Mouse (Mus musculus) lung, embryonic 14.5 days (tissue): ENCODE results near the gene Parp4. TPM values are rescaled to one million over a fixed set of nuclear protein-coding genes. Genes with fewer than 3 reads are reported as not detected.

Experiments used
- ATAC-seq: fragments of 200-750 bp; cut with Nextera tagmentation; 2 replicates; pipeline ENCODE4 v1.8.0; 2017; ENCODE audit warnings: mild to moderate bottlenecking, moderate TSS enrichment, moderate library complexity; ENCODE audit not compliant: insufficient read depth
- DNase-seq: peaks from one replicate; pipeline ENCODE4 v3.0.0-alpha.2; 2015
- H3K27ac ChIP-seq: fragments of 300-500 bp; sonication (generic); 2 replicates; pipeline ENCODE4 v1.5.1; 2014; ENCODE audit warnings: low read depth, mild to moderate bottlenecking, moderate library complexity
- H3K27me3 ChIP-seq: fragments of 300-500 bp; sonication (generic); 2 replicates; pipeline ENCODE4 v1.6.1; 2014; ENCODE audit warnings: low read length, control low read depth; ENCODE audit not compliant: insufficient read depth
- H3K36me3 ChIP-seq: fragments of 300-500 bp; sonication (generic); 2 replicates; pipeline ENCODE4 v1.6.1; 2014; ENCODE audit warnings: control low read depth; ENCODE audit not compliant: insufficient read depth
- H3K4me1 ChIP-seq: fragments of 300-500 bp; sonication (generic); 2 replicates; pipeline ENCODE4 v1.6.1; 2014; ENCODE audit warnings: antibody characterized with exemption, control low read depth; ENCODE audit not compliant: insufficient read depth
- H3K4me2 ChIP-seq: fragments of 300-500 bp; sonication (generic); 2 replicates; pipeline ENCODE4 v1.6.1; 2014; ENCODE audit warnings: mild to moderate bottlenecking
- H3K4me3 ChIP-seq: fragments of 300-500 bp; sonication (generic); 2 replicates; pipeline ENCODE4 v1.5.1; 2014; ENCODE audit warnings: low read depth, low read length
- H3K9ac ChIP-seq: fragments of 300-500 bp; sonication (generic); 2 replicates; pipeline ENCODE4 v1.6.1; 2014
- H3K9me3 ChIP-seq: fragments of 300-500 bp; sonication (generic); 2 replicates; pipeline ENCODE4 v1.6.1; 2016; ENCODE audit warnings: low read depth, low read length, control low read depth
- CTCF ChIP-seq: IDR thresholded peaks from 2 replicates; pipeline ENCODE4 v1.5.1; 2016; ENCODE audit warnings: antibody characterized with exemption, low read depth
- whole genome bisulfite sequencing: fragments of 180-500 bp; shearing (Covaris S2); extraction: QIAGEN DNeasy Blood & Tissue Kit; methylation state at CpG from one replicate; pipeline ENCODE4 v1.1.7; 2014; 5-methylcytosine and 5-hydroxymethylcytosine counted together
- polyA plus RNA-seq: library from polyadenylated mRNA; unstranded; fragments of >200 nt; fragmentation: Nextera tagmentation; extraction: Ambion mirVana; gene quantifications from 2 replicates; pipeline ENCODE4 v1.2.1, GENCODE M21; 2014

The Parp4 gene
- polyA plus RNA-seq, 1 experiment from 2014 or later = 4.0 TPM

DNA sequence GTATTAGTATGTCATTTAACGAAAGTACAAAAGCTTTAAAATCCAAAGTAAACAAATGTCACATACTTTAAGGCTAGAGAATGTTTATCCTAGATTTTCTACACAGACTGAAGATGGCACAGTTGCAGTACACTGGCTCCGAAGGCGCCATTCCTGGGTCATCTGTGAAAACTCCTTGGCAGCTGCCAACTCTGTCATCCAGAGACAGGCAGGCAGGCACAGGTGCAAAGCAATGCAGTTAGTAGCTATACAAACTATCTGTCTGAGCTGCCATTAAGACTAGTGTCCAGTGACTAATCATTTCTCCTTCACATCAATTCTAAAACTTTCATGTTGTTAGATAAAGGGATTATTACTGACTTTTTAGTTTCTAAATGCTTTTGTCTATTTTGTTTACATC lies 16.3 kb upstream of the Parp4 start:
- TF ChIP-seq CTCF = no peak
- 84% methylated on average over 3 of the region's 3 CpGs for WGBS
- no peaks in the 10 kb centered on the region for H3K27me3 ChIP-seq
- no peaks in the 10 kb centered on the region for H3K9me3 ChIP-seq
- DNase-seq (no peak), ATAC-seq (no peak)
- H3K27ac ChIP-seq = no peak overlapping the region
- H3K9ac ChIP-seq = no peak overlapping the region
- H3K4me3 ChIP-seq = no peak overlapping the region
- peaks cover 21% of the 10 kb centered on the region for H3K36me3 ChIP-seq
- no peaks in the 10 kb centered on the region for H3K4me1 ChIP-seq
- no peak overlapping the region for H3K4me2 ChIP-seq

DNA sequence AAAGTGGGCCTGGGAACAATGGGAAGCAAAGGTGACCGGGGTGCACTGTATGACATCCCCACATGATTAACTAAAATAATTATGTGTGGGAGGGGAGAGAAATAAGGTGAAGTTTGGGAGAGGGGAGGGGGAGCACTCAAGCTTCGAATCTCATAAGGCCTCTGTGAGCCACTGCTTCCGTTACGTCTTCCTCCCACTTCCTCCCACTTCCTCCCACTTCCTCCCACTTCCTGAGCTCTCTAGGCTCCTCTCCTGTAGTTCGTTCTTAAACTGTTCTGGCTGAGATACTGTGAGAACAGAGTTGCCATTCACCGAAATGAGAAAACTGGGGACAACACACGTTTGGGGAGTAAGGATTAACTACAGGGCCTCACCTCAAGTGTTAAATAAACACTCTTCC lies 7.9 kb upstream of the Parp4 start:
- no peak overlapping the region for H3K4me3 ChIP-seq
- no peak for ATAC-seq
- peaks cover 12% of the 10 kb centered on the region; the same call in 1 of the 2 replicates for H3K36me3 ChIP-seq
- DNase-seq = no peak
- H3K27ac ChIP-seq = no peak overlapping the region
- H3K9me3 ChIP-seq = no peaks in the 10 kb centered on the region
- H3K4me1 ChIP-seq = 0 out of 2 replicates have a peak, but pooled peaks cover 2% of the 10 kb centered on the region
- no peak overlapping the region for H3K9ac ChIP-seq
- no peak overlapping the region for H3K4me2 ChIP-seq
- WGBS = 49% methylated on average over 7 of the region's 7 CpGs
- no peak for TF ChIP-seq CTCF
- H3K27me3 ChIP-seq = no peaks in the 10 kb centered on the region

DNA sequence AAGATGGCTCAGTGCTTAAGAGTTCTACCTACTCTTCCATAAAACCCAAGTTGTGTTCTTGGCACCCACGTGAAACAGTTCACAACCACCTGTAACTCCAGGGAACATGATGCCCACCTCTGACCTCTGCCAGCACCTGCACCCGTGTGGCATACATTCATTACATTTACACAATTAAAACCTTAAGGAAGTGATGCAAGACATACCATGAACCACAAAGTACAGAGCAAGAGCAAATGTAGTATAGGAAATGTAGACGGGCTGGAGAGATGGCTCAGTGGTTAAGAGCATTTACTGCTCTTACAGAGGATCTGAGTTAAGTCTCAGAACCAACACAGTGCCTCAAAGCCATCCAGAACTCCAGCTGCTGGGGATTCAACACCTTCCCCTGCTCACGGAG lies 6.4 kb upstream of the Parp4 start:
- no peak for DNase-seq
- no peak for TF ChIP-seq CTCF
- no peaks in the 10 kb centered on the region for H3K36me3 ChIP-seq
- 0 out of 2 replicates have a peak, but pooled peaks cover 2% of the 10 kb centered on the region for H3K4me1 ChIP-seq
- no peak overlapping the region for H3K9ac ChIP-seq
- no peak overlapping the region for H3K4me3 ChIP-seq
- no peak overlapping the region for H3K27ac ChIP-seq
- H3K27me3 ChIP-seq = no peaks in the 10 kb centered on the region
- no peak for ATAC-seq
- no peak overlapping the region for H3K4me2 ChIP-seq
- WGBS = 76% methylated on average over 4 of the region's 4 CpGs
- H3K9me3 ChIP-seq = no peaks in the 10 kb centered on the region

DNA sequence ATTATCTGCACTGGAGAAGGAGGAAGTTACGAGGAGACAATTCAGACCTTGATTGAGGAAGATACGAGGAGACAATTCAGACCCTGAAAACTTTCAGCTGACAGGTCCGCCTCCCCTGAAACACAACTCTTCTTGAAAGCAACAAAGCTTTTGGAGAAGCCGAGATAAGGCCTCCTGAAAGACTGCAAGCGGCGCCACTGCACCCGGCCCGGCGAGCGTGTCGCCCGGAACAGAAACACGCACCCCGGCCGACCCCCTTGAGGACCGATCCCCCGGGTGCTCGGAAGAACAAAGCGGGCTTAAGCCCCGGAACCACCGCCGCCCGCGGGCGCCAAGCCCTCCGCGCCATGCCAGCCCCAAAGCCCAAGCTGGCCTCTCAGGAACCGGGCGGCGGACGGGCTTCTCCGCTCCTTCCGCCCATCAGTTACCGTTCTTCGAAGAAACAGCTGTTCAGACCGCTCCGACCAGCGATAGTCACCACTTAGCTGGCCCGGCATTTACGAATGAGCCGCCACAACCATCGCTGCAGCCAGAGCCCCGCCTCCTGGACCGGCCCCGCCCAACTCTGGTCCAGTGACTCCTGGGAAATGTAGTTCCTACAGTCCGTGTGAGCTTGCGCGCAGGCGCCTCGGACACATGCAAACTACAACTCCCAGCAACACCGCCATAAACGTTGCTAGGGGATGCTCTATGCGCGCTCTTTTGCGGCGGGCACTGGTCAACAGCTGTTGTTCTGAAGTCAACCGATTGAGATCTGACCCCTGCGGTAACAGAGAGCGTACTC lies 3.9 kb upstream of the Parp4 start:
- no peak for TF ChIP-seq CTCF
- Histone ChIP-seq H3K4me2 (peak overlapping the region; percentile 64), H3K4me3 (peak overlapping the region; percentile 81), H3K36me3 (no peaks in the 10 kb centered on the region), H3K4me1 (0 out of 2 replicates have a peak, but pooled peaks cover 2% of the 10 kb centered on the region), H3K9me3 (no peaks in the 10 kb centered on the region), H3K27ac (peak overlapping the region; percentile 84), H3K27me3 (no peaks in the 10 kb centered on the region), H3K9ac (peak overlapping the region; percentile 74)
- ATAC-seq (peak; percentile 99), DNase-seq (peak; percentile 98)
- WGBS = under 1% methylated on average over 59 of the region's 59 CpGs

DNA sequence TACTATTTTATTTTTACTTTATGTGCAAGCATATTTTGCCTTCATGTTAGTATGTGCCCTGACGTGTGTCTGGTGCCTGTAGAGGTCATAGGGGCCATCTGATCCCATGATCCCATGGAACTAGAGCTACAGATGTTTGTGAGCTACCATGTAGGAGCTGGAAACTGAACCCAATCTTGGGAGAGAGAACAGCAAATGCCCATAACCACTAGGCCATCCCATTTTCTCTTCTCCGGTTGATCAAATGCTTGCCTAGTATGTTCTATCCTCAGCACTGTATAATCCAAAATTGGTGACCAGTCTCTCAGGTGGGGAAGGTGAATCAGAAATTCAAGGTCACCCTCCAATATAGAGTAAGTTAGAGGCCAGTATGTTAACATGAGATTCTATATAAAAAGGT lies 2.9 kb upstream of the Parp4 start:
- Histone ChIP-seq H3K36me3 (no peaks in the 10 kb centered on the region), H3K9ac (no peak overlapping the region), H3K9me3 (no peaks in the 10 kb centered on the region), H3K4me1 (0 out of 2 replicates have a peak, but pooled peaks cover 2% of the 10 kb centered on the region), H3K4me2 (peak overlapping the region; percentile 64), H3K4me3 (peak overlapping the region; percentile 81), H3K27ac (no peak overlapping the region), H3K27me3 (no peaks in the 10 kb centered on the region)
- 70% methylated on average over 2 of the region's 2 CpGs for WGBS
- ATAC-seq (no peak), DNase-seq (no peak)
- no peak for TF ChIP-seq CTCF

DNA sequence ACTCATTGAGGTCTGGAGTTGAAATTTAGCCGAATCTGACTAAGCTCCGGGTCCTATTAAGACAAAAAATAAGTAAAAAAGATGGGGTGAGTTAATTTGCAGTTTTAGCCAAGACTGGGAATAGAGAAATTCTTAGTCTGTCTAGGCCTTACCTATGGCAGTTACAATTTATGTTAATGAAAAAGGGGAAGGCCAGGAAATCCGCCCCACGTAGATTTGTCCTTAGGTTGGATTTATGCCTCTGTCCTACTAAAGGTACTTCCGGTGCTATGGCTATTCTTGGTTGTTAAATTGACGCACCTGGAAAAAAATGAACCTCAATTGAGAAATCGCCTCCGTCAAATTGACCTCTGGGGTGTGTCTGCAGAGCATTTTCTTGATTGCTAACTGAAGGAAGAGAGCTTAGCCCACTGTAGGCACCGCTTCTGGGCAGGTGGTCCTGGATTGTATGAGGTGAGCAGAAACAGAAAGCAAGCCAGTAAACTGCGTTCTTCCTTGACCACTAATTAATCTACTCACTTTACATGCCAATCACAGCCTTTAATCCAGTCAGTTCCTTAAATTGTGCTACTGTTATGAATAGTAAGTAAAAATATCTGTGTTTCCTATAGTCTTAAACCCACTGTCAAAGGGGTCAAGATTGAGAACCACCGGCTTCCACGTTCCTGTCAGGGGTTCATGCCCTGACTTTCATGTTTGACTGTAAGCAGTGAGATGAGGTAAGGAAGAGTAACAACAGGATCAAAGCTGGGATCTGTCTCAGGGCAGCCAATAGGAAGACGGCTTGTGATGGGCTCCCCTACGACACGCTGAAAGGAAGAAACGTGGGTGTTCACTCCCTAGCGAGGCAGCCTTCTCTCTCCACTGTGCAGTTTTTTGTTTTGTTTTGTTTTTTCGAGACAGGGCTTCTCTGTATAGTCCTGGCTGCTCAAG lies 816 bp downstream of the Parp4 start:
- DNase-seq (no peak), ATAC-seq (no peak)
- Histone ChIP-seq H3K27ac (no peak overlapping the region), H3K4me3 (peak overlapping the region; percentile 47), H3K4me1 (no peaks in the 10 kb centered on the region), H3K9ac (peak overlapping the region; percentile 58), H3K36me3 (no peaks in the 10 kb centered on the region), H3K27me3 (no peaks in the 10 kb centered on the region), H3K4me2 (peak overlapping the region; percentile 77), H3K9me3 (no peaks in the 10 kb centered on the region)
- no peak for TF ChIP-seq CTCF
- WGBS = 75% methylated on average over 18 of the region's 18 CpGs

DNA sequence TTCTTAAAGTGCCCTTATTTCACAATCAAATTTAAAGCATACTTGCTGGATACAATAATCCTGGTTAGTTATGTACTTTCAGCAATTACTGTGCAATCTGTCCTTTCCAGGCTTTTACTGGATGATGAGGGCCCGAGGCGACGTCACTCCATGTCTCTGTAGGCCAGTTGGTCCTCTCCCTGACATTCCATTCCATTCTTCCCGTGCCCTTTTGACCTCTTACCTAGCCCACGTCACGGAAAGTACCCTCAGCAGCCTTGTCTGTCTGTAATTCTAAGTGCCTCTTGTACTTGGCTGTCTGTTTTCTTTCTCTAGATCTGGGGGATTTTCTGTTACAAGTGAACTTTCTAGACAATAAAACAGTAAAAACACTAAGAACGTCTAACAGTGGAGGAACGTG lies 3.6 kb downstream of the Parp4 start:
- Histone ChIP-seq H3K36me3 (no peaks in the 10 kb centered on the region), H3K9ac (no peak overlapping the region), H3K4me3 (no peak overlapping the region), H3K27me3 (no peaks in the 10 kb centered on the region), H3K9me3 (no peaks in the 10 kb centered on the region), H3K4me2 (no peak overlapping the region), H3K4me1 (no peaks in the 10 kb centered on the region), H3K27ac (no peak overlapping the region)
- no peak for TF ChIP-seq CTCF
- DNase-seq (no peak), ATAC-seq (no peak)
- 41% methylated on average over 8 of the region's 8 CpGs for whole genome bisulfite sequencing
